Mouse (Mus musculus) stomach, postnatal 0 days (tissue): ENCODE results near the gene Dnmt3b. TPM values are rescaled to one million over a fixed set of nuclear protein-coding genes. Genes with fewer than 3 reads are reported as not detected.

ENCODE experiments used
- ATAC-seq: fragments of 200-750 bp; cut with Nextera tagmentation; 2 replicates; pipeline ENCODE4 v1.8.0; 2017; ENCODE audit not compliant: low FRiP score, low TSS enrichment
- DNase-seq: peaks from one replicate; pipeline ENCODE4 v3.0.0-alpha.2; 2016; ENCODE audit warnings: low spot score
- H3K27ac ChIP-seq: fragments of 300-500 bp; sonication (generic); replicated peaks from 2 replicates; pipeline ENCODE4 v1.5.1; 2014; ENCODE audit warnings: mild to moderate bottlenecking, control low read depth
- H3K27me3 ChIP-seq: fragments of 300-500 bp; sonication (generic); 2 replicates; pipeline ENCODE4 v1.6.1; 2014; ENCODE audit warnings: low read length; ENCODE audit not compliant: control insufficient read depth, insufficient read depth
- H3K36me3 ChIP-seq: fragments of 300-500 bp; sonication (generic); 2 replicates; pipeline ENCODE4 v1.6.1; 2014; ENCODE audit warnings: low read length, mixed read lengths; ENCODE audit not compliant: control insufficient read depth, insufficient read depth
- H3K4me1 ChIP-seq: fragments of 300-500 bp; sonication (generic); replicated peaks from 2 replicates; pipeline ENCODE4 v1.6.1; 2014; ENCODE audit warnings: antibody characterized with exemption; ENCODE audit not compliant: control insufficient read depth, insufficient read depth
- H3K4me2 ChIP-seq: fragments of 300-500 bp; sonication (generic); replicated peaks from 2 replicates; pipeline ENCODE4 v1.6.1; 2014; ENCODE audit warnings: low read depth, mild to moderate bottlenecking, control low read depth, moderate library complexity
- H3K4me3 ChIP-seq: fragments of 300-500 bp; sonication (generic); 2 replicates; pipeline ENCODE4 v1.5.1; 2014; ENCODE audit warnings: low read depth, low read length, control low read depth
- H3K9ac ChIP-seq: fragments of 300-500 bp; sonication (generic); 2 replicates; pipeline ENCODE4 v1.6.1; 2014; ENCODE audit warnings: mild to moderate bottlenecking, low read length, control low read depth, mixed read lengths
- H3K9me3 ChIP-seq: fragments of 300-500 bp; sonication (generic); 2 replicates; pipeline ENCODE4 v1.6.1; 2016; ENCODE audit warnings: low read length; ENCODE audit not compliant: control insufficient read depth
- CTCF ChIP-seq: IDR thresholded peaks from 2 replicates; pipeline ENCODE4 v1.5.1; 2016; ENCODE audit warnings: antibody characterized with exemption, low read depth, mild to moderate bottlenecking, moderate library complexity
- EP300 ChIP-seq: optimal IDR thresholded peaks from 2 replicates; pipeline ENCODE3; 2016; ENCODE audit warnings: antibody characterized with exemption
- WGBS: fragments of 180-500 bp; shearing (Covaris S2); extraction: QIAGEN DNeasy Blood & Tissue Kit; methylation state at CpG from one replicate; pipeline ENCODE4 v1.1.7; 2014; 5-methylcytosine and 5-hydroxymethylcytosine counted together
- polyA plus RNA-seq: library from polyadenylated mRNA; unstranded; fragments of >200 nt; fragmentation: Nextera tagmentation; extraction: Ambion mirVana; gene quantifications from 2 replicates; pipeline ENCODE4 v1.2.1, GENCODE M21; 2015

Gene Dnmt3b
- polyA plus RNA-seq, 1 experiment from 2014 or later = 3.0 TPM

DNA sequence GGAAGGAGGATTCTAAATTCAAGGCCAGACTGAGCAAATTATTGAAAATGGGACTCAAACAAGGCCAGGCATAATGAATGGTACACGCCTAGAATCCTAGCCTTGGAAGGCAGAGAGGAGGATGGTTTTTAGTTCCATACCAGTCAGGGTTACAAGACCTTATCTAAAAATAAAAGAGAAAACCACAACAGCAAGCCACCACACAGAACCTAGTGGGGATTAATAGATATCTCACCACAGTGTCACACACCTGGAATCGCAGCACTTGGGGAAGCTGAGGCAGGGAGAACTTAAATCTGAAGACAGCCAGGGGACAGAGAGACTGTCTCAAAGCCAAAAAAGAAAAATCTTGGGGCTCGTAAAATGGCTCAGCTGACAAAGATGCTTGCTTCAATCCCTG, 18.3 kb upstream of the Dnmt3b start:
- H3K27me3 ChIP-seq = no peaks in the 10 kb centered on the region
- DNase-seq (no peak), ATAC-seq (no peak)
- H3K9me3 ChIP-seq = no peaks in the 10 kb centered on the region
- no peak overlapping the region for H3K27ac ChIP-seq
- H3K4me2 ChIP-seq = no peak overlapping the region
- H3K4me1 ChIP-seq = no peaks in the 10 kb centered on the region
- H3K4me3 ChIP-seq = no peak overlapping the region
- H3K36me3 ChIP-seq = peaks cover 7% of the 10 kb centered on the region; the same call in 1 of the 2 replicates
- no peak for TF ChIP-seq EP300
- no peak for TF ChIP-seq CTCF
- WGBS = 88% methylated on average over 3 of the region's 3 CpGs
- no peak overlapping the region for H3K9ac ChIP-seq

DNA sequence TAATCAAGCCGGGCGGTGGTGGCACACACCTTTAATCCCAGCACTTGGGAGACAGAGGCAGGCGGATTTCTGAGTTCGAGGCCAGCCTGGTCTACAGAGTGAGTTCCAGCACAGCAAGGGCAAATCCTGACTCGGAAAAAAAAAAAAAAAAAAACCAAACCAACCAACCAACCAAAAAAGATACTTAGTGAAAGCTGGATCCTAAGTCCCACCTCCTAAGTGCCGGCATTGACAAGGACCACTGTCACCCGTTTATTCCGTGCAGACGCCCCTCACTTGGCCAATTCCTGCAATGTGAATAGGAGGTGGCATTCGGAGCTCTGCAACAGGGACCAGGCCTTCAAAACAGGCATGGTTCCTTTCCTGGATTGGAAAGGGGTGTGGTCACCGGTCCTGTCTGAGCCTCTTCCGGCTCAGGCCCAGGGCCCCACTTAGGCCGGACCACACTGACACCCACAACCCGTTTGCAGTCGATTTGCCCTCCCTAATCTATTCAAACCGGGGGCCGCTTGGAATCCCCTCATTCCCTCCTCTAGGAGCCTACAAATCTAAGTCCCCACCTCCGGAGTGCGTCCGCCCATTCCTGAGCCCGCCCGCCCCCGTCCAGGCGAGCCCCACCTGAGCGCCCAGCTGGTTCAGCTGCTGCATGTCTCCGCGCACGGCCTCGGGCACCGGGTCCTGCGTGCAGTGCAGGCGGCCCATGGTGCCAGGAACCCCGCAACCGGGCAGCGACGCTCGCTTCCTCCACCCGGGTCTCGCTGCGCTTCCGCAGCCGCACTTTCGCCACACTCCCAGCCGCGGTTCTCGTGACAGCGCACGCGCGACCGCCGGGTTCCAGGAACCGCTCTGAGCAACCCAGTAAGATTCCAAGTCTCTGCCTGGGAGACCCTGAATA, 17.0 kb upstream of the Dnmt3b start, which contains the start of gene Commd7:
Gene Commd7 (minus strand): TSS at position 806 of the 895 bp plus-strand sequence.
- no peak for TF ChIP-seq CTCF
- no peak for TF ChIP-seq EP300
- 4% methylated on average over 53 of the region's 53 CpGs for WGBS
- H3K9me3 ChIP-seq = no peaks in the 10 kb centered on the region
- no peaks in the 10 kb centered on the region for H3K4me1 ChIP-seq
- DNase-seq (peak; percentile 89), ATAC-seq (peak; percentile 90)
- no peaks in the 10 kb centered on the region for H3K27me3 ChIP-seq
- peak within 1 kb of the TSS; percentile 67 for H3K4me2 ChIP-seq
- peak within 1 kb of the TSS; percentile 90 for H3K4me3 ChIP-seq
- H3K27ac ChIP-seq = peak within 1 kb of the TSS; percentile 95
- H3K36me3 ChIP-seq = peaks cover 6% of the 10 kb centered on the region; the same call in 1 of the 2 replicates
- peak within 1 kb of the TSS; percentile 95 for H3K9ac ChIP-seq

DNA sequence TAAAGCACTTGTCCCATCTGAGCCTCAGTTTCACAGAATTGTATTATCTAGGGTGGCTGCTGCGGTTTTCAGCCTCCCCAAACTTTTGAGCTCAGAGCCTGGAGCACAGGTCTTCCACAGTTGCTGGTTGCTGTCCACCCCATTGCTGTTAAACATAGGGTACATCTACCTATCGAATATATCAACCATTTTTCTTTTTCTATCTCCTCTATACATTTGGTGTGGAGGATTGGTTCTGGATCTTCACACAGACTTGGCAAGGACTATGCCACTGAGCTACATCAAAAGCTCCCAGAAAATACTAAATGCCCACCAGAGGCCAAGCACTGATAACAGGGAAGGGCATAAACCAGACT, 16.4 kb upstream of the Dnmt3b start:
- ATAC-seq (no peak; the same call in 1 of the 2 replicates), DNase-seq (no peak)
- no peaks in the 10 kb centered on the region for H3K27me3 ChIP-seq
- peak overlapping the region; percentile 90 for H3K4me3 ChIP-seq
- WGBS = 12% methylated on average over 2 of the region's 2 CpGs
- TF ChIP-seq EP300 (no peak), CTCF (no peak)
- no peaks in the 10 kb centered on the region for H3K4me1 ChIP-seq
- peak overlapping the region; percentile 95 for H3K27ac ChIP-seq
- H3K36me3 ChIP-seq = 0 out of 2 replicates have a peak, but pooled peaks cover 3% of the 10 kb centered on the region
- peak overlapping the region; percentile 95 for H3K9ac ChIP-seq
- H3K4me2 ChIP-seq = peak overlapping the region; percentile 67
- no peaks in the 10 kb centered on the region for H3K9me3 ChIP-seq

DNA sequence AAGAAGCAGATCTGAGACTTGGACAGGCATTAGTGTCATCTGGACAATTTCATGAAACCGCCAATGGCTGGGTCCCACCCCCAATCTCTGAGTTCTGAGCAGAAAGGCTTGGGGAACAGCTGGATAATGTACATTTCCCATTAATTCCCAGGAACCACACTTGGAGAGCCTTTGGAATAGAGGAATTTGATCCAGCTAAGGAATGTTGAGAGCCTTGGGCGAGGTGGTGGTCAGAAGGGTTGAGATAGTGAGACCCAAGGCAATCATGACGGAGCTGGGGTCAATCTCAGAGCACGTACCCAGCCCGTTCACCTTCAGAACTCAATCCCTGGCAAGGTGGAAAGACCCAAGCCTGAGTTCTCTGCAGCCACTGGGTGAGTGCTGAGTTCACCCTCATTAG, 16.0 kb upstream of the Dnmt3b start:
- no peak overlapping the region for H3K9ac ChIP-seq
- no peak for ATAC-seq
- TF ChIP-seq CTCF = no peak
- TF ChIP-seq EP300 = no peak
- 72% methylated on average over 5 of the region's 5 CpGs for WGBS
- peak overlapping the region; percentile 67 for H3K4me2 ChIP-seq
- DNase-seq = no peak
- no peaks in the 10 kb centered on the region for H3K4me1 ChIP-seq
- H3K36me3 ChIP-seq = 0 out of 2 replicates have a peak, but pooled peaks cover 2% of the 10 kb centered on the region
- no peak overlapping the region for H3K27ac ChIP-seq
- H3K9me3 ChIP-seq = no peaks in the 10 kb centered on the region
- no peak overlapping the region for H3K4me3 ChIP-seq
- no peaks in the 10 kb centered on the region for H3K27me3 ChIP-seq

DNA sequence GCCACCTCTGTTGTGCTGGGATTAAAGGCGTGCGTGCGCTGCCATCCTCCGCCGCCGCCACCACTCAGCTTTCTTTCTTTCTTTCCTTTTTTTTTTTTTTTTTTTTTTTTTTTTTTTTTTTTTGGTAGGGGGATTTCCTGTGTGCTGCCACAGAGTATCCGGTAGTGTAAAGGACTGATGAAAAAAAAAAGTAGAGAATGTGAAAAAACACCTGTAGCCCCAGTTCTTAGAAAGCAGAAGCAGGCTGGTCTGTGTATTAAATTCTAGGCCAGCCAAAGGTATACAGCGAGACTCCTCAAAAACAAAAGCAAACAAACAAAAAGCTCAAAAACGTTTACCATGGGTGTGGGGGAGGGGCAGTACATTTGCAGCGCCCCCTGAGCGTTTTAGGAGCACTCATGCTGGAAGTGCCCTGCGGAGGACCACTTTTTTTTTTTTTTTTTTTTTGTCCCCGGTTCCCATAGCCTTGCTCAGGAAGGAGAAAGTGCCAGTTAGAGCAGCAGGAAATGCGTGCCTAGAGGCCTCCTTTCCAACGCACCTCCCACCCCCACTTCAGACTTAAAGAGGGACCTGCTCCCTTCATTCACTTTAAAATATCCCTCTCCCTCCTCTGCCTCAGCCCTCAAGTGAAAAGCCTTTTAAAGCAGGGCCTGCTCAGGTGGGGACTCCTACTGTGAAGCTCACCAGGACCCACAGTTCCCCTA, 10.1 kb upstream of the Dnmt3b start:
- no peaks in the 10 kb centered on the region for H3K4me1 ChIP-seq
- H3K9me3 ChIP-seq = no peaks in the 10 kb centered on the region
- DNase-seq (no peak), ATAC-seq (no peak)
- H3K27me3 ChIP-seq = no peaks in the 10 kb centered on the region
- H3K4me3 ChIP-seq = no peak overlapping the region
- WGBS = 35% methylated on average over 15 of the region's 15 CpGs
- no peak overlapping the region for H3K9ac ChIP-seq
- TF ChIP-seq EP300 (no peak), CTCF (no peak)
- no peaks in the 10 kb centered on the region for H3K36me3 ChIP-seq
- H3K4me2 ChIP-seq = no peak overlapping the region
- H3K27ac ChIP-seq = no peak overlapping the region
